Mouse (Mus musculus) intestine, embryonic 16.5 days (tissue): Measurements from ENCODE around the gene Hinfp. TPM values are rescaled to one million over a fixed set of nuclear protein-coding genes. Genes with fewer than 3 reads are reported as not detected.

Source experiments
- ATAC-seq: fragments of 200-750 bp; cut with Nextera tagmentation; 2 replicates; pipeline ENCODE4 v1.8.0; 2017; ENCODE audit warnings: moderate TSS enrichment, moderate library complexity
- H3K27ac ChIP-seq: fragments of 300-500 bp; sonication (generic); 2 replicates; pipeline ENCODE4 v1.5.1; 2014; ENCODE audit warnings: mild to moderate bottlenecking, low read length
- H3K27me3 ChIP-seq: fragments of 300-500 bp; sonication (generic); replicated peaks from 2 replicates; pipeline ENCODE4 v1.6.1; 2014; ENCODE audit warnings: low read length, control low read depth, mixed read lengths; ENCODE audit not compliant: control insufficient read depth, insufficient read depth
- H3K36me3 ChIP-seq: fragments of 300-500 bp; sonication (generic); 2 replicates; pipeline ENCODE4 v1.6.1; 2014; ENCODE audit warnings: low read length, control low read depth; ENCODE audit not compliant: control insufficient read depth, insufficient read depth
- H3K4me1 ChIP-seq: fragments of 300-500 bp; sonication (generic); 2 replicates; pipeline ENCODE4 v1.6.1; 2014; ENCODE audit warnings: low read length, control low read depth, mixed read lengths; ENCODE audit not compliant: control insufficient read depth, insufficient read depth
- H3K4me2 ChIP-seq: fragments of 300-500 bp; sonication (generic); 2 replicates; pipeline ENCODE4 v1.6.1; 2014; ENCODE audit warnings: low read depth, low read length, control low read depth
- H3K4me3 ChIP-seq: fragments of 300-500 bp; sonication (generic); 2 replicates; pipeline ENCODE4 v1.5.1; 2014; ENCODE audit warnings: mild to moderate bottlenecking, low read length
- H3K9ac ChIP-seq: fragments of 300-500 bp; sonication (generic); 2 replicates; pipeline ENCODE4 v1.6.1; 2014; ENCODE audit warnings: low read depth, low read length
- H3K9me3 ChIP-seq: fragments of 300-500 bp; sonication (generic); 2 replicates; pipeline ENCODE4 v1.6.1; 2016; ENCODE audit warnings: low read length, control low read depth; ENCODE audit not compliant: control insufficient read depth
- WGBS: fragments of 180-500 bp; shearing (Covaris S2); extraction: QIAGEN DNeasy Blood & Tissue Kit; methylation state at CpG from one replicate; pipeline ENCODE4 v1.1.7; 2014; 5-methylcytosine and 5-hydroxymethylcytosine counted together
- polyA plus RNA-seq: library from polyadenylated mRNA; unstranded; fragments of >200 nt; fragmentation: Nextera tagmentation; extraction: Ambion mirVana; gene quantifications from 2 replicates; pipeline ENCODE4 v1.2.1, GENCODE M21; 2015

Hinfp gene
- polyA plus RNA-seq, 1 experiment from 2014 or later = 19.4 TPM

DNA sequence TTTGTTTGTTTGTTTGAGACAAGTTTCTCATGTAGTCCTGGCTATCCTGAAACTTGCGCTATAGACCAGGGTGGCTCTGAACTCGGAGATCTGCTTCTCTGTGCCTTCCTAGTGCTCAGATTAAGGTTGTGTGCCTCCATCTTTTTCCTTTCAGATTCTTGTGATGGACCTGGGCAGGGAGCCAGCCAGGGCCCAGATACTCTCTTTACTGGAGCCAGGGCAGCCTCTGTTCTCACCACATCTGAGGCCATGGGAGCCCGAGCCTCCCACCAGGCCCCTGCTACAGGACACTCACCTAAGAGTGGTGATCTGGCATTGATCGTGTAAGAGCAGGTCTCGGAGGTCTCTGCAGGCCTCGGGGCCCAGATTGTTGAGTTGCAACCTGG lies 50.3 kb downstream of the Hinfp start:
- 59% methylated on average over 6 of the region's 6 CpGs for WGBS
- Histone ChIP-seq H3K9ac (no peak overlapping the region), H3K4me1 (peaks cover 14% of the 10 kb centered on the region), H3K36me3 (no peaks in the 10 kb centered on the region), H3K9me3 (no peaks in the 10 kb centered on the region), H3K4me3 (no peak overlapping the region), H3K4me2 (no peak overlapping the region), H3K27me3 (no peaks in the 10 kb centered on the region), H3K27ac (no peak overlapping the region)
- no peak for ATAC-seq

DNA sequence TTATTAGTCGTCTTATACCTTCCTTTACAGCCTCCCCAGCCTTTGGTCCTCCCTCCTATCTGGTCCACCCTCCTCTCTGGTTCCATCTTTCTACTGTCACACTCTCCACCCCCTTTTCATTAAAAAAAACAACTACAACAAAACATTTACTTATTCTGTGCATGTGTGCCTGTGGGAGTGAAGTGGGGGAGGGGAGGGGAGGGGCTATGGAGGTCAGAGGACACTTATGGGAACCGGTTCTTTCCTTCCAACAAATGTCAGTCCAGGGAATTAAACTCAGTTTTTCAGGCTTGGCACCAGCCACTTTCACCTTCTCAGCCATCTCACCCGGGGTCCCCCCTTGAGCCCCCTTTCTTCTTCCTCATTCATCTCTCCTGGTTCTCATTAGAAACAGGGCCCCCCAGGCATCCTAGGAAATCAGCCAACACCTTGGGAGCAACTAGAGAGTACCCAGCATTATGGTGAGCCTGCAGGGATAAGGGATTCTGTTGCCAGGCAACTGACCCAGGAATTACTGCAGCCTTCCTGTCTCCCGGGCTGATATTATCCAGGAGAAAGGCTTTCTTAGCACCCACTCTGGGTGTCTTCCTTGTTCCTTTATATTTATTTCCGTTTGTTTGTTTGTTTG lies 50.8 kb downstream of the Hinfp start:
- Histone ChIP-seq H3K9ac (no peak overlapping the region), H3K27me3 (no peaks in the 10 kb centered on the region), H3K36me3 (no peaks in the 10 kb centered on the region), H3K4me1 (peaks cover 15% of the 10 kb centered on the region), H3K4me2 (no peak overlapping the region), H3K9me3 (no peaks in the 10 kb centered on the region), H3K4me3 (no peak overlapping the region), H3K27ac (no peak overlapping the region)
- ATAC-seq = no peak
- 17% methylated on average over 5 of the region's 5 CpGs for WGBS

DNA sequence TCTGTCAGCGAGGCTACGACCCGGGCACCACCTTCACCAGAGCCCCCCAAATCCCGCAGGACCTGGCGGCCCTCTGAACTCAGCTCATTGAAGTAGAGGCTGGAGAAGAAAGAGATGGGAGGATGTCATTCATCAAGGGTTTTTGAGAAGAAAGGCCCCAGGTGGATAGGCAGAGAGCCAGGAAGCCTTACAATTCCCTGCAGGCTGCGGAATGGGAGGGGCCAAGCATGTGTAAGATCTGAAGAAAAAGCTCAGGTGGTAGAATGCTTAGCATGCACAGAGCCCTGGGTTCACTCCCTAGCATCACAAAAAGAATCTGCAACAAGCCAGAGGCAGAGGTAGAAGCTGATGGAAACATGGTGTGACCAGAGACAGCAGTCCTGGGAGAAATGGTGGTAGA lies 52.0 kb downstream of the Hinfp start:
- H3K27me3 ChIP-seq = no peaks in the 10 kb centered on the region
- WGBS = 84% methylated on average over 6 of the region's 6 CpGs

DNA sequence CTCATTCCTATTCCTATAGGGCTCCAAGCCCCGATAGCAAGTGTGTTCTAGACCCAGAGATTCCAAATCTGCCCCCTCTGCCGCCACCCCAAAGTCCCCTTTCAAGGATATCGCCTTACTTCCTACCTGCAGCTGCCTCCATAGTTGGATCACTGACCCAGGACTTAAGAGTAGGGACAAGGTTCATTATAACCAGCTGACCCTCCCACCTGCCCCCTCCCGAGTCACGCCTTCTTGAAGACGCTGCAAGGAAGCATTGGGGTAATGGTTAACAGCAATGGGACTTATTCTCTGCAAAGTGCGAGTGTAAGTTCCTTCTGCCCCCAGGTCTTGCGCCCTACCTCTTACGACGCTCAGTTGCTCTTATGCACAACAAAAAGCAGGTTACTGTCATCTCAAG lies 54.2 kb downstream of the Hinfp start, which contains the start of gene Pdzd3:
TSS of gene Pdzd3 (minus strand) at position 158 of the 400 bp plus-strand sequence.
- H3K36me3 ChIP-seq = no peaks in the 10 kb centered on the region
- no peaks in the 10 kb centered on the region for H3K9me3 ChIP-seq
- WGBS = 52% methylated on average over 10 of the region's 10 CpGs
- peak; percentile 86 for ATAC-seq
- peak within 1 kb of the TSS; percentile 41 for H3K4me3 ChIP-seq
- H3K27ac ChIP-seq = peak within 1 kb of the TSS; percentile 11
- H3K4me2 ChIP-seq = peak within 1 kb of the TSS; percentile 44
- peaks cover 16% of the 10 kb centered on the region for H3K4me1 ChIP-seq
- H3K9ac ChIP-seq = peak within 1 kb of the TSS; percentile 50
- H3K27me3 ChIP-seq = no peaks in the 10 kb centered on the region

More for the DNA sequence above, 52.0 kb downstream of the Hinfp start:
- no peaks in the 10 kb centered on the region for H3K9me3 ChIP-seq
- no peak overlapping the region for H3K4me3 ChIP-seq
- no peak overlapping the region for H3K9ac ChIP-seq
- no peak overlapping the region for H3K4me2 ChIP-seq
- H3K36me3 ChIP-seq = no peaks in the 10 kb centered on the region
- H3K4me1 ChIP-seq = peaks cover 16% of the 10 kb centered on the region
- no peak overlapping the region for H3K27ac ChIP-seq
- ATAC-seq = no peak

DNA sequence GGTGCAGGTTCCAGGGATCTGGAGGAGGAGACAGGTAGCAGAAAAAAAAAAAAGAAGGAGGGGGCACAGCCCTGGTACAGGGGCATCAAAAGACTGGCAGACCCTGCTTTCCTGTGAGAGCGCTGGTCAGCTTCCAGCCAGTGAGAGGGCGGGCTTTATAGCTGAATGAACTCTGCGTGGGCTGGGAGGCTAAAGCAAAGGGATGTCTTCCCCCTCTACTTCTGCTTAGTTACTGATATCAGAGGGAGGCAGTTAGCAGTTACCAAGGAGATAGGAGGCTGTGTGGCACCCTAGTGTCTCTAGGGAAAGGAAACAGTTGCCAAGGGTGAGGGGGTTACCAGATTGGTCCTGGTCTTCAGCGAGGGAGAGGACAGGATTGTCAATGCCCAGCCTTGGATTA lies 55.0 kb downstream of the Hinfp start:
- Histone ChIP-seq H3K9ac (peak overlapping the region; percentile 50), H3K36me3 (no peaks in the 10 kb centered on the region), H3K4me2 (peak overlapping the region; percentile 44), H3K27me3 (no peaks in the 10 kb centered on the region), H3K4me1 (peaks cover 16% of the 10 kb centered on the region), H3K27ac (no peak overlapping the region), H3K9me3 (no peaks in the 10 kb centered on the region), H3K4me3 (peak overlapping the region; percentile 41)
- 68% methylated on average over 4 of the region's 4 CpGs for WGBS
- no peak for ATAC-seq

DNA sequence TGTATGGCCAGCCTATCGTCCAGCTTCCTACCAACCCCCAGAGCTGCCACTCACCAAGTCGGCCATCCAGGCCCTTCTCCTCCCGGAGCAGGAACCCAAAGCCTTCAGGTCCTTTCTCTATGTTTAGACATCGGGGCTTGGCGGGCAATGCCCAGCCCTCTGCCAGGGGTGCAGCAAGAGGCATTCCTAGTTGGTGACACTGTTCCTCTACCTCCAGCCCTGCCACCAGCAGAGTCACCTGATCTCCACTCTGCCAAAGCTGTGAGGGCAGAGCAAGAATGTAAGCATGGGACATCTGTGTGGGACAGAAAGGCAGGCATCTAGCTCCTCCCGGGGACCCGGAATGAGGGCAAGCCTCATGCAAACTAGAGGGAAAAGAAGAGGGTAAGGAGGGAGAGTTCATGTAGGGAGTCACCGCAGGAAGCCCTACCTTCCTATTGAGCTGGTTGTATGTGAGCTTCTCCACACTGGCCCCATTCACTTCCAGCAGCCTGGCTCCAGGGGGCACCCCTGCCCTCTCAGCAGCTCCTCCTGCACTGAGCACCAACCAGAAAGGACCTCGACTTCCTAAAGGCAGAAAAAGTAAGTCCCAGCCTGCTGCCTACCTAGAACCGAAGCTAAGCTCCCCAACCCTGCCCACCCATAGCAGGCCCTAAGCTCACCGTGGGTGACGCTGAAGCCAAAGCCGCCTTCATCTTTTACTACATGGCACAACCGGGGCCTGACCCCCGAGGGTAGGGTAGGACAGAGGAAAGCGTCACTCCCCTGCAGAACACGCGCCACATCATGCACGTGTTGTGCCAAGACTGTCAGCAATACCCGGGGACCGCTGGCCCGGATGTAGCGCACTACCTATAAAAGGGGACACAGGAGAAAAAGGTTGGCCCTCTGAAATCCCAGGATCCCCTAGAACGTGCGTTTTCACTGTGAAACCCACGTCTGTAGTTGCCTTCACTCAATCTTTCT lies 56.0 kb downstream of the Hinfp start:
- 45% methylated on average over 26 of the region's 26 CpGs for WGBS
- Histone ChIP-seq H3K27ac (no peak overlapping the region), H3K4me3 (peak overlapping the region; percentile 41; the same call in 1 of the 2 replicates), H3K36me3 (no peaks in the 10 kb centered on the region), H3K4me2 (peak overlapping the region; percentile 44), H3K4me1 (peaks cover 16% of the 10 kb centered on the region), H3K27me3 (no peaks in the 10 kb centered on the region), H3K9ac (0 out of 2 replicates have a peak overlapping the region, but pooled peaks have one; percentile 11), H3K9me3 (no peaks in the 10 kb centered on the region)
- ATAC-seq = peak; percentile 73

DNA sequence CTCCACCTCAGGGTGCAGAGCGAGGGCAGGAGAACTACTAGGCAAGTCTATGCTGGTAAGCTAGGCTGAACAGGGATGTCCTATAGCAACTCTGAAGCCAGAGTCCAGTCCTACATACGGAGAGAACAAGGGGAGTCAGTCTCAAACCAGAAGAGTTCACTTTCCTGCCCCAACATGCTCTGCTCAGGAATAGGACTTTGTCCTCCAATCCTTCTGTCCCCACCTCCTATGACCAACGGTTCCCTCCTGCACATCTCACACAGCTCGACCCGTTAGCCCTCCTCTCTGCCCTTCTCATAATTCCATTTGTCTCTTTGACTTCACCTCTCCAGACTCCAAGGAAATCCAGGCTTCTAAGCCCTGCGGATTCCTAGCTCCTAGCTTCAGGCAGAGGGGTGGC lies 57.6 kb downstream of the Hinfp start:
- Histone ChIP-seq H3K9ac (no peak overlapping the region), H3K27me3 (no peaks in the 10 kb centered on the region), H3K27ac (no peak overlapping the region), H3K9me3 (no peaks in the 10 kb centered on the region), H3K4me2 (no peak overlapping the region), H3K36me3 (no peaks in the 10 kb centered on the region), H3K4me1 (peaks cover 9% of the 10 kb centered on the region), H3K4me3 (no peak overlapping the region)
- no peak for ATAC-seq
- 74% methylated on average over 6 of the region's 6 CpGs for WGBS

DNA sequence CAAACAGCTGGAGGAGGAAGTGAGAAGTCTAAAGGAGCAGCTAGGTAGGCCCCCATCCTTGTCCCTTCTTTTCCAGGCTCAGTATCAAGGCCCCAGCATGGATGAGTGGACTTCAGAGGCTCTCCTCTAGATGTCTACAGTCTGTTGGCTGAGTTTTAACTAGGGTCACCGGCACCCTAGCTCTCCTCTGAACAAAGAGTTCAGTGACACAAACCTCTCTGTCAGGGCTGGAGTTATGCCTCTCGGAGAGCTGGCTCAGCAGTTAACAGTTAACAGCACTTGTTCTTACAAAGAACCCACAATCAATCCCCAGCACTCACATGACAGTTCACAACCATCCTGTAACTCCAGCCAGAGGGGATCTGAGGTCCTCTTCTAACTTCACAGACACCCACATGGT lies 61.9 kb downstream of the Hinfp start:
- H3K4me3 ChIP-seq = no peak overlapping the region
- H3K9me3 ChIP-seq = no peaks in the 10 kb centered on the region
- no peak overlapping the region for H3K4me2 ChIP-seq
- no peak overlapping the region for H3K9ac ChIP-seq
- H3K27me3 ChIP-seq = no peaks in the 10 kb centered on the region
- 0 out of 2 replicates have a peak, but pooled peaks cover 4% of the 10 kb centered on the region for H3K4me1 ChIP-seq
- no peaks in the 10 kb centered on the region for H3K36me3 ChIP-seq
- ATAC-seq = no peak
- H3K27ac ChIP-seq = no peak overlapping the region
- 65% methylated on average over 2 of the region's 2 CpGs for WGBS
